Mouse (Mus musculus) small intestine, adult 2 months (tissue): ENCODE results near the gene Foxo3. TPM values are rescaled to one million over a fixed set of nuclear protein-coding genes. Genes with fewer than 3 reads are reported as not detected.
A peak's percentile ranks its signal among the peaks of the same experiment; 100 is the strongest.

Experiments
- H3K27ac ChIP-seq: fragments of 200-500 bp; 2 replicates; pipeline ENCODE4 v1.5.1; 2012; ENCODE audit warnings: low read depth, low read length, control low read depth, inconsistent platforms; ENCODE audit not compliant: insufficient read depth
- H3K27me3 ChIP-seq: fragments of 200-500 bp; 2 replicates; pipeline ENCODE4 v1.6.1; 2012; ENCODE audit warnings: mild to moderate bottlenecking, moderate library complexity, low read length, inconsistent platforms; ENCODE audit not compliant: control insufficient read depth, insufficient read depth
- H3K36me3 ChIP-seq: fragments of 200-500 bp; 2 replicates; pipeline ENCODE4 v1.6.1; 2012; ENCODE audit warnings: mild to moderate bottlenecking, low read length, control low read depth, inconsistent platforms; ENCODE audit not compliant: control insufficient read depth, insufficient read depth
- H3K4me1 ChIP-seq: fragments of 200-500 bp; 2 replicates; pipeline ENCODE4 v1.6.1; 2012; ENCODE audit warnings: low read length, inconsistent platforms, mixed read lengths; ENCODE audit not compliant: control insufficient read depth, insufficient read depth, insufficient read length
- H3K4me3 ChIP-seq: fragments of 200-500 bp; 2 replicates; pipeline ENCODE4 v1.5.1; 2012; ENCODE audit warnings: low read depth, mild to moderate bottlenecking, control low read depth, inconsistent platforms, low read length, moderate library complexity
- CTCF ChIP-seq: fragments of 200-500 bp; IDR thresholded peaks from 2 replicates; pipeline ENCODE4 v1.5.1; 2012; ENCODE audit warnings: low read depth, mild to moderate bottlenecking, control low read depth, inconsistent platforms, low read length, moderate library complexity, mixed read lengths; ENCODE audit not compliant: insufficient replicate concordance, insufficient read length; ENCODE audit errors: extremely low read depth
- POLR2A ChIP-seq: fragments of 200-500 bp; IDR thresholded peaks from 2 replicates; pipeline ENCODE4 v1.6.1; 2012; ENCODE audit warnings: low read depth, mild to moderate bottlenecking, control low read depth, inconsistent platforms, low read length, moderate library complexity
- whole genome bisulfite sequencing: fragments of 180-500 bp; shearing (Covaris S2); methylation state at CpG from one replicate; pipeline ENCODE4 v1.1.7; 2018; 5-methylcytosine and 5-hydroxymethylcytosine counted together
- polyA plus RNA-seq: library from polyadenylated mRNA; depleted of rRNA; stranded (reverse); fragments of >200 nt; gene quantifications from 2 replicates; pipeline ENCODE4 v1.2.3, GENCODE M21; 2012

Foxo3 gene
- polyA plus RNA-seq, 1 experiment, result 49.5 TPM

DNA sequence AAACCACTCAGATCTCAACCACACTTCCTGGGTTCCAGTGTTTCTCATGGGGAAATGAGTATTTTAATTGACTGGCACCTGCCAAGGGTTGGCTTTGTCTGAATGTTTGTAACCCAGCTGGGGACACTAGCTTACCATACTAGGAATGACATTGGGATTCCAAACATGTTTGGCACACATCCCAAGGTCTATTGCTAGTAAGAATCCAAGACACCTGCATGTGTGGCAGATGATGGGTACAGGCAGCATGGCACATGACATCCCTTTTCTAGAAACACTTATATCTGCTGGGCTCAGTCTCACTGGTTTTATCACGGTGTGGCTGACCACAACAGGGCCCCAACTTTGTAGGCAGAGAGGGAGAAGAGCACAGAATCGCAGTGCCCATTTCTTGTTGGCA, 17.8 kb upstream of the Foxo3 start:
- no peak overlapping the region for H3K4me3 ChIP-seq
- TF ChIP-seq CTCF, result no peak
- no peak for TF ChIP-seq POLR2A
- 54% methylated on average over 2 of the region's 2 CpGs for WGBS
- H3K36me3 ChIP-seq, result no peaks in the 10 kb centered on the region
- no peak overlapping the region for H3K27ac ChIP-seq
- no peaks in the 10 kb centered on the region for H3K4me1 ChIP-seq
- no peaks in the 10 kb centered on the region for H3K27me3 ChIP-seq

DNA sequence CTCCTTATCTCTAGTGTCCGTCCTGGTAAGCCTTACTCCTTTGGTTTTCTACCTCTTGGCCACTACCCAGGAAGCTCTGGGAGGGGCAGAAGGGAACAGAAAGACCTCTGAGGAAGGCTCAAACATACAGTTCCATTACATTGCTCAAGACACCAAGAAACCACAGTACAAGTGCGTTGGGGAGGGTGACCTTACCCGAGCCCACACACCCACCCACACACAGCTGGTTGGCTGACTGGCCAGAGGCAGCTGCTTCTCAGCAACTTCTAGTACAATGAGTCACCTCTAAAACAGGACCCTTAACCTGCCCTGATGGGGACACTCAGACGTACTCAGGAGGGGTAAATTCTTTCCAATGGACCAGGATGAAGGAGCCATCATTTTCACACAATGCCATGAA, 17.3 kb upstream of the Foxo3 start:
- no peak for TF ChIP-seq CTCF
- TF ChIP-seq POLR2A, result no peak
- WGBS, result 50% methylated on average over 4 of the region's 4 CpGs
- no peak overlapping the region for H3K27ac ChIP-seq

DNA sequence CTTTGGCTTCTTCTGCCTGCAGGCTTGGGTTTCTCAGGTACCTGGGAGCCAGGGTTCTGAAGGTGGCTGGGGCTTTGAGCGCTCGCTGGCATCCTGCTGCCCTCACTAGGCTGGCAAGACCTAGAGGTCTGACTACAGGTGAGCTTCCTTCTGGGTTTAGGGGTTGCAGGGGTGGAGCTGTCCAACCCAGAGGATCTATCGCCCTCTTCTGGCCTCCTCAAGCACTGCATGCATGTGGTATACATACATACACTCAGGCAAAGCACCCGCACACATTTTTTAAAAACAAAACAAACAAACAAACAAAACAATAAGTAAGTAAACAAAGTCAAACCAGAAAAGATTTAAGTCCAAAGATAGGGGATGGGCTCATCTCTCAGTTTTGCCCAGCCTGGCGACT, 14.8 kb upstream of the Foxo3 start:
- no peaks in the 10 kb centered on the region for H3K36me3 ChIP-seq
- no peak overlapping the region for H3K27ac ChIP-seq
- TF ChIP-seq POLR2A (no peak), CTCF (peak; percentile 75; the same call in 1 of the 2 replicates)
- no peak overlapping the region for H3K4me3 ChIP-seq
- WGBS, result 62% methylated on average over 5 of the region's 5 CpGs
- no peaks in the 10 kb centered on the region for H3K4me1 ChIP-seq
- no peaks in the 10 kb centered on the region for H3K27me3 ChIP-seq

More for the DNA sequence above, 17.3 kb upstream of the Foxo3 start:
- Histone ChIP-seq H3K27me3 (no peaks in the 10 kb centered on the region), H3K4me3 (no peak overlapping the region), H3K36me3 (no peaks in the 10 kb centered on the region), H3K4me1 (no peaks in the 10 kb centered on the region)

DNA sequence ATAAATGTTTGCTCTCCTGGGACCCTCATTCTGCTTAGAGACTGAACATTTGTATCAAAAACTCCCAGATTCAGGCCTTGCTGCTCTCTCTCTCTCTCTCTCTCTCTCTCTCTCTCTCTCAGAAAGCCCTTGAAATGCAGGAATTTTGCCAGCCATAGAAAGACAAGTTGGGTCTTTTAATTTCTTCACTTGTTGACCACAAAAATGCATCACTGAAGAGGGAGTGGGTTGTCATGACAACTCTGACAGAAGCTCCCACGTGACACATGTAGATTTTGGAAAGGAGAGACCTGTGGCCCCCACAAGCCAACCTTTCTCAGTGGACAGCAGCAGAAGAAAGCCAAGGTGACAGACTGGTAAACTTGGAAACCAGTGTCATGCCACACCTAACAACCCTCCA, 11.1 kb upstream of the Foxo3 start:
- TF ChIP-seq POLR2A (no peak), CTCF (no peak)
- H3K4me3 ChIP-seq, result no peak overlapping the region
- no peaks in the 10 kb centered on the region for H3K27me3 ChIP-seq
- H3K27ac ChIP-seq, result no peak overlapping the region
- no peaks in the 10 kb centered on the region for H3K36me3 ChIP-seq
- 72% methylated on average over 1 of the region's 1 CpGs for WGBS
- H3K4me1 ChIP-seq, result no peaks in the 10 kb centered on the region

DNA sequence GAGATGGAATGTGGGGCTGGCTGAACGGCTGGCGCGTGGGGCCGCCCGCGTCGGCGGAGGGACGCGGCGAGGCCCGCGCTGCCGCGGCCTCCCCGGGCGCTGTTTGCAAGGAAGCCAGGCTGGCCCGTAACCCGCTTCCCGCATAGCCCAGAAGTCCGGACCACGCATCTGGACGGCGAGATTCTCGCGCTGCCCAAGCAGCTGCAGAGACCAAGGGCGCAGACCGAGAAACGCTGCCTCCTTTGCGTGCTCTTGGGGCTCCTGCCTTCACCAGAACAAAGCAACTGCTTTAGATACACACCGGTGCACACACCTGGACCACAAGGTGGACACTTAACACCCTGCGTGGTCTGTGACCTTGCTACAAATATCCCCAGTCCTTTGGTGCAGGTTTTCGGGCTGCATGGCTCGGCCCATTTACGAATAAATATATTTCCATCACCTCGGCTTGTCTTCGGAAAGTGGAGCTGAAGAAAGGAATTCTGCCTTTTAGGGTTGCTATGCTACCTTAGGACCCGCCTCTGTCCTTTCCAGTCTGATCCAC, 1.8 kb upstream of the Foxo3 start:
- Histone ChIP-seq H3K36me3 (peaks cover 4% of the 10 kb centered on the region; the same call in 1 of the 2 replicates), H3K4me1 (peaks cover 16% of the 10 kb centered on the region), H3K27me3 (no peaks in the 10 kb centered on the region), H3K4me3 (peak overlapping the region; percentile 91), H3K27ac (peak overlapping the region; percentile 100; the same call in 1 of the 2 replicates)
- no peak for TF ChIP-seq CTCF
- TF ChIP-seq POLR2A, result no peak
- WGBS, result 2% methylated on average over 38 of the region's 38 CpGs

DNA sequence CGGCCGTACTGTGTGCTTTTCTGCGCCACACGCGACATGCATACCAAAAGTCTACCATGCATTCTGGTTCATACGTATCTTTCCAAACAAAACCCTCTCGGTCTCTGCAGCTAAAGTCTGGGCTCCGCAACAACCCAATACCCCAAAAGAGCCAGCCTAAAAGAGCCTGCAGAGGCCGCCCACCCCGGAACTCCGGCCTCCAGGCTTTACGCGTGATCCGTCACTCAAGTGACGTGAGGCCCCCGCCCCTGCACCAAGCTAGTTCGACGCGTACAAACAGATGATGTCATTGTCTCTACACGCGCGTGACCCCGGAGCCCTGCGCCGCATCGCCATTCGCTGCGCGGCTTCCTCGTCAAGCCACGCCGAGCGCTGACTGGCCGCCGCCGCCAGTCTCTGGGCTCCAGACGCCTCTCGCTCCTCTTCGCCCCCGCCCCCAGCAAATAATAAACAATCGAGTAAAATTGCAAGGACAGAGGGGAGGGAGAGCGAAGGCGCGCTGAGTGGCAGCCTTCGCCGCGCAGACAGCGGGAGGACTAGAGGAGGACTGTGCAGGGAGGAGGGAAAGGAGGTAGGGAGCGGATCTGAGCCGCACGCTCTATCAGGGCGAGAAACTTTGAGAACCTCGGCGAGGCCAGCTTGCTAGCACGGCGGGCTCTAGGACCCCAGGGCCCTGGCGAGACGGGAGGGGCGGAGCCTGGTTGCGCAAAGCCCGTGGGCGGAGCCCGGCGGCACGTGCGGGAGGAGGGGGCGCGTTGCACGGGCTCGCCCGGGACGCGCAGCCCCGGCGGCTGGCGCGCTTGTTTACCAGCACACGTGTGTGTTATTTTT, 1.1 kb upstream of the Foxo3 start:
- under 1% methylated on average over 78 of the region's 78 CpGs for WGBS
- no peak for TF ChIP-seq CTCF
- TF ChIP-seq POLR2A, result peak; percentile 36; the same call in 1 of the 2 replicates
- Histone ChIP-seq H3K27ac (peak overlapping the region; percentile 100), H3K36me3 (peaks cover 4% of the 10 kb centered on the region; the same call in 1 of the 2 replicates), H3K27me3 (no peaks in the 10 kb centered on the region), H3K4me1 (peaks cover 16% of the 10 kb centered on the region), H3K4me3 (peak overlapping the region; percentile 97)

DNA sequence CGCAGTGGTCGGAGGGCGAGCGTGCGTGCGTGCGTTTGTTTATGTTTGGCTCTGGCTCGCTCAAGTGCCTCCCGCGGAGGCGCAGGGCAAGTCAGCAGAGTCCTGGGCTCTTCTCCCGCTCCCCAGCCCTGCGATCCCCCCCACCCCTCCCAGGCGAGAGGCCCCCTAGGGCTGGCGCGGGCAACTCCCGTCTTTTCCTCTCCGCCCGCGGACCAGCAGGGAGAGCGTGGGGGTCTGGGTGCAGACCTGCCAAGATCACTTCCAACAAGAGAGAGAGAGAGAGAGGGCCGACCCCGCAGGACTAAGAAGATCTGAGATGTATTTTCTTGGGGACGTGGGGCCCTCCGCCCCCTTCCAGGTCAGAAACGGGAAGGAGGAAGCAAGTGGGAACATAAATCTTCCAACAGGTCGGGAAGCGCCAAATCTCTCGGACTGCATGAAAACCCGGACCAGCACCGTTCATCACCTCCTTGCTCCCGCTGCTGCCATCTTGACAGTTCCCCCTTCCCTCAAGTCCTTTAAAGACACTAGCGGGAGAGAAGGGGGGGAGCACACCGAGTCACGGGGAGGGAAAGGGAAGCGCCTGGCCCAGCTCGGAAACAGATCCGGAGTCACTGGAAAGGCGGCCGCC, 569 bp downstream of the Foxo3 start:
- H3K27ac ChIP-seq, result peak overlapping the region; percentile 94
- no peaks in the 10 kb centered on the region for H3K27me3 ChIP-seq
- peak overlapping the region; percentile 97 for H3K4me3 ChIP-seq
- H3K4me1 ChIP-seq, result peaks cover 28% of the 10 kb centered on the region
- H3K36me3 ChIP-seq, result peaks cover 8% of the 10 kb centered on the region; the same call in 1 of the 2 replicates
- TF ChIP-seq POLR2A (no peak), CTCF (no peak)
- 1% methylated on average over 40 of the region's 40 CpGs for WGBS
